Mouse (Mus musculus) frontal cortex, postnatal 36 days (tissue): ENCODE results near the gene Prpf38b.

ENCODE experiments used
- DNase-seq, 2 experiments: peaks; one replicate each; pipeline ENCODE4 v3.0.0; 2022; ENCODE audit warnings: low spot score in 2 of 2

Prpf38b gene

GRCm38 (mm10) chr3:108911548-108912413 lies at the start of gene Prpf38b:
Gene Prpf38b (minus strand): TSS chr3:108911727.
- DNase-seq, result peak; percentile 92 to 96

GRCm38 (mm10) chr3:108961226-108961625 lies 49.7 kb upstream of the Prpf38b start:
- no peak for DNase-seq

GRCm38 (mm10) chr3:108959680-108960295 lies 48.3 kb upstream of the Prpf38b start:
- DNase-seq, result no peak

GRCm38 (mm10) chr3:108957976-108958375 lies 46.4 kb upstream of the Prpf38b start:
- no peak for DNase-seq

GRCm38 (mm10) chr3:108940996-108941395 lies 29.5 kb upstream of the Prpf38b start:
- no peak for DNase-seq

- DNase-seq, result no peak
Observed at GRCm38 (mm10) chr3:108940001-108940633, 28.6 kb upstream of the Prpf38b start, which contains the start of gene Gm9857. Gene Gm9857 (minus strand): TSS chr3:108940445.

GRCm38 (mm10) chr3:108939573-108939972 lies 28.0 kb upstream of the Prpf38b start, which contains the start of gene Henmt1:
Gene Henmt1 (plus strand): TSS chr3:108939873.
- no peak for DNase-seq

- DNase-seq, result no peak
Observed at GRCm38 (mm10) chr3:108938691-108939090, 27.2 kb upstream of the Prpf38b start.

GRCm38 (mm10) chr3:108933557-108933956 lies 22.0 kb upstream of the Prpf38b start:
- DNase-seq, result no peak

GRCm38 (mm10) chr3:108926308-108926707 lies 14.8 kb upstream of the Prpf38b start:
- DNase-seq, result no peak

GRCm38 (mm10) chr3:108925677-108926076 lies 14.2 kb upstream of the Prpf38b start:
- no peak for DNase-seq

GRCm38 (mm10) chr3:108921822-108922221 lies 10.3 kb upstream of the Prpf38b start:
- DNase-seq, result no peak

GRCm38 (mm10) chr3:108920442-108921070 lies 9.0 kb upstream of the Prpf38b start:
- no peak for DNase-seq

- no peak for DNase-seq
Observed at GRCm38 (mm10) chr3:108918852-108919251, 7.3 kb upstream of the Prpf38b start.

GRCm38 (mm10) chr3:108917986-108918385 lies 6.5 kb upstream of the Prpf38b start:
- DNase-seq, result no peak

- DNase-seq, result no peak
Observed at GRCm38 (mm10) chr3:108916857-108917256, 5.3 kb upstream of the Prpf38b start.

GRCm38 (mm10) chr3:108915999-108916398 lies 4.5 kb upstream of the Prpf38b start:
- peak in 1 of 2 experiments; percentile 35 for DNase-seq

- peak; percentile 31 to 45 for DNase-seq
Observed at GRCm38 (mm10) chr3:108911081-108911547, 413 bp downstream of the Prpf38b start.

GRCm38 (mm10) chr3:108910303-108911080 lies 1.0 kb downstream of the Prpf38b start:
- DNase-seq, result no peak

GRCm38 (mm10) chr3:108902934-108903333 lies 8.6 kb downstream of the Prpf38b start:
- no peak for DNase-seq

GRCm38 (mm10) chr3:108902038-108902437 lies 9.5 kb downstream of the Prpf38b start:
- DNase-seq, result no peak
